Mouse (Mus musculus): Measurements from ENCODE around the gene Ltbp4. TPM values are rescaled to one million over a fixed set of nuclear protein-coding genes. Genes with fewer than 3 reads are reported as not detected.

The Ltbp4 gene
- polyA plus RNA-seq, 1 experiment from 2014 or later = 11.9 TPM

DNA sequence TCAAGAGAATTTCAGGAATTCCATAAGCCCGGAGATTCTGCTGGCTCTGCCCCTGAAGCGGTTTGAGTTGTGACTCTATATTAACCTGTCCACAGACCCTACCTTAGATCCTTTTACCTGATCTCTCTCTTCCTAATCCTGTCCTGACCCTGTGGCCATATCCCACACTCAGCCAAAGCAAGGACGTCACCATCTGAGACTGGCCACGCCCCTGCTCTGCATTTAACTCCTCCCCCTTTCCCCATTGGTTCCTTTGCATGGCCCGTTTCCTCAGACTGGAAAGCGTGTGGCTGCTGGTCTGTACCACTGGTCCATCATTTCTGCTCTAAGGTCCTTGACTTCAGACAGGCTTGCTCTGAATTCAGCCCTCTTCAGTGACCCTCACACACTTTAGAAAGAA, 8.0 kb upstream of the Ltbp4 start:
- no peak overlapping the region for H3K4me3 ChIP-seq (ENCODE audit: low read depth, low read length)
- no peaks in the 10 kb centered on the region for H3K27me3 ChIP-seq (ENCODE audit: control insufficient read depth, insufficient read depth, low read length)
- no peak overlapping the region for H3K4me2 ChIP-seq (ENCODE audit: low read depth, low read length, severe bottlenecking)
- peaks cover 6% of the 10 kb centered on the region; the same call in 1 of the 2 replicates for H3K36me3 ChIP-seq (ENCODE audit: control insufficient read depth, insufficient read depth, low read length)
- DNase-seq (ENCODE audit: low spot score) (no peak), ATAC-seq (replicated peaks; ENCODE audit: low FRiP score) (0 out of 2 replicates have a peak, but pooled peaks have one; percentile 30)
- H3K27ac ChIP-seq (ENCODE audit: low read depth, low read length) = no peak overlapping the region
- H3K9ac ChIP-seq (ENCODE audit: low read length) = no peak overlapping the region
- H3K4me1 ChIP-seq (replicated peaks; ENCODE audit: control insufficient read depth, insufficient read depth, low read length) = no peaks in the 10 kb centered on the region
- 20% methylated on average over 6 of the region's 6 CpGs for WGBS
- H3K9me3 ChIP-seq (ENCODE audit: control insufficient read depth, low read length) = no peaks in the 10 kb centered on the region

DNA sequence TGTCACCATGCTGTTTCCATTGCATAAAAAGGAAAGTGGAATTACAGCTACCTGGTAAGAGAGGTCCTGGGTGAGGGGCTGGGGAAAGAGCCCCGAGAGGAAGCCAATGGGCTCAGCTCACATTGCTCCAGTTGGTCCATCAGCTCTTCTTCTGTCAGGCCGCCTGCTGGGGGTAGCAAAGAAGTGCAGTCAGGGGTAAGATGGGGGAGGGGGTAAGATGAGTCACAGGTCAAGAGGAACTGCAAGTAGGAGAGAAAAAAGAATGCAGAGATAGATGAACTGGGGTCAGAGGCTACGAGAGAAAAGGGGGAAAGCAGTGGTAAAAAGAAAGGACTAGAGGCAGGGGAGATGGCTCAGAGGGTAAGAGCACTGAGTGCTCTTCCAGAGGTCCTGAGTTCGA, 5.1 kb upstream of the Ltbp4 start:
- Histone ChIP-seq H3K9ac (ENCODE audit: low read length) (no peak overlapping the region), H3K4me1 (replicated peaks; ENCODE audit: control insufficient read depth, insufficient read depth, low read length) (no peaks in the 10 kb centered on the region), H3K9me3 (ENCODE audit: control insufficient read depth, low read length) (no peaks in the 10 kb centered on the region), H3K4me3 (ENCODE audit: low read depth, low read length) (no peak overlapping the region), H3K27me3 (ENCODE audit: control insufficient read depth, insufficient read depth, low read length) (no peaks in the 10 kb centered on the region), H3K27ac (ENCODE audit: low read depth, low read length) (no peak overlapping the region), H3K36me3 (ENCODE audit: control insufficient read depth, insufficient read depth, low read length) (no peaks in the 10 kb centered on the region; the same call in 1 of the 2 replicates), H3K4me2 (ENCODE audit: low read depth, low read length, severe bottlenecking) (no peak overlapping the region)
- ATAC-seq (replicated peaks; ENCODE audit: low FRiP score) (no peak), DNase-seq (ENCODE audit: low spot score) (peak; percentile 48)
- WGBS = 41% methylated on average over 4 of the region's 4 CpGs

DNA sequence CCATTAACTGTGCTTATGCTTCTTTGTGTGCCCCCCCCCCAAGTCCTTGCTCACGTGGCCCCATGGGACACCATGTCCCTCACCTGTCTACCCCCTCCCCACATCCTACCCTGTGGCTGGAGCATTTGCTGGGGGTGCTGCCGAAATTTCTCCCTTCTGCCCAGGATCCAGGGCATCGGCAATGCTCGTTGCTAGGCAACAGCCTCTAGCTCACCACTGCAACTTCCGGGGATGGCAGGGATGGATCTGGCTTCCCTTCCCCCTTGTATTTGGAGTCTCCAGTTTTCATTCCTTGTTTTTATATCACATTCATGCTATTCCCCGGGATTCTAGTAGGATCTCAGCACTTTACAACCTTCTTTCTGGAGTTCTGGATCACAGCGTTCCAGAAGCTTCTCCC, 2.0 kb upstream of the Ltbp4 start:
- Histone ChIP-seq H3K36me3 (ENCODE audit: control insufficient read depth, insufficient read depth, low read length) (no peaks in the 10 kb centered on the region; the same call in 1 of the 2 replicates), H3K27me3 (ENCODE audit: control insufficient read depth, insufficient read depth, low read length) (peaks cover 11% of the 10 kb centered on the region), H3K9me3 (ENCODE audit: control insufficient read depth, low read length) (no peaks in the 10 kb centered on the region), H3K27ac (ENCODE audit: low read depth, low read length) (no peak overlapping the region), H3K4me3 (ENCODE audit: low read depth, low read length) (no peak overlapping the region), H3K4me1 (replicated peaks; ENCODE audit: control insufficient read depth, insufficient read depth, low read length) (peaks cover 3% of the 10 kb centered on the region; the same call in 1 of the 2 replicates), H3K4me2 (ENCODE audit: low read depth, low read length, severe bottlenecking) (no peak overlapping the region), H3K9ac (ENCODE audit: low read length) (no peak overlapping the region)
- 25% methylated on average over 7 of the region's 7 CpGs for WGBS
- DNase-seq (ENCODE audit: low spot score) (no peak), ATAC-seq (replicated peaks; ENCODE audit: low FRiP score) (no peak)

DNA sequence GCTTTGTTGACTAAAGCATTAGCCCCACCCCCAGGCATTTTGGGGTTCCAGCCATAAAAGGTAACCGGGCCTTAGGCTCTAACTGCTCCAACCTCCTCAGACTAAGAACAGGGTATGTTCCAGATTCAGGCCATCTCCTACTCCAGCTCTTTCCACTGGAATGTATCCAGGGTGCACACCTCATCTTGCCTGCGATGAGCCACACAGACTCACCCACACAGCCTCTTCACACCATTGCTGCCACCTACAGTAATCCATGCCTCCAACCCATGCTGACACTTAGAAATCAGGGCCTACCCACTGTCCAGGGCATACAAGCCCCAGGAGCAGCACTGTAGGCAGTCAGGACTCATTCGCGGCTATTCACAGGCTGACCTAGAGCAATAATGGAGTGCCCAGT, 1.6 kb upstream of the Ltbp4 start:
- no peak for ATAC-seq (replicated peaks; ENCODE audit: low FRiP score)

DNA sequence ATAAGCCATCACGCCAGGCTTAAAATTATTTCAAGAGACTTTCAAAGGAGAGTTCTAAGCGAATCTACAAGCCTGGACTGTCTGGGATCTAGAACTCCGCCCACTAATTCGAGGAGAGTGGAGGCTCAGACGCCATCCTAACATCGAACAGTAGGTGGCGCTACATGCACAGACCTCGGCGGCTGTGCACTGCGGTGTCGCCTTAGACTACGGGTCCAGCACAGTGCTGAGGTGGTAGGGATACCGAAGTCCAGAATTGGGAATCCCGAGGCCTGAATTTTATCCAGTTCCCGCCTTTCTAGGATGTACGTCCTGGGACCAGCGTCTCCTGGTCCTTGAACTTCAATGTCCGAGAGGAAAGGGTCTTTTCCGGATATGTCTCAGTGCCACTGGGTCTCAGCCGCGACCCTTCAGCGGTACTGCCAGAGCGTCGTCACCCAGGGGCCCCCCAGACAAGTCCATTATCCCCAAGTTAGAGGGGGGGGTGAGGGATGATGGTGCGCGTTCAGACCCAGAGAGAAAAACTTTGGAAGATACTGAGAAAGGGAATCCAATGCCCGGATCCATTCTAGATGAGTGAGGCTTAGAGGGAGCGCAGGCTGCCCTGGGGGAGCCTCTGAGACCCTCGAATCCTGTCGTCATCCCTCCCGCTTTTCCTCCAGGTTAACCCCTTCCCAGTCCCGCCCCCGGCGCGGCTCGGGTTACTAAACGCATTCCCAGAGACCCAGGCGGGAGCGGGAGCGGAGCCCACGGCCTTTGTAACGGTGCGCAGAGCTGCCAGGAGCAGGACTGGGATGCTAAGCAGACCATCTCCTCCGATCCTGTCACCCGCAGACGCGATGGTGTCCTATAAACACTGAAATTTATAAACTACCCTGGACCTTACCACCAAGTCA, 1.3 kb downstream of the Ltbp4 start:
- H3K27ac ChIP-seq (ENCODE audit: low read depth, low read length) = no peak overlapping the region
- DNase-seq (ENCODE audit: low spot score) (peak; percentile 94), ATAC-seq (replicated peaks; ENCODE audit: low FRiP score) (peak; percentile 77)
- no peaks in the 10 kb centered on the region for H3K9me3 ChIP-seq (ENCODE audit: control insufficient read depth, low read length)
- H3K4me3 ChIP-seq (ENCODE audit: low read depth, low read length) = peak overlapping the region; percentile 39
- peaks cover 18% of the 10 kb centered on the region for H3K4me1 ChIP-seq (replicated peaks; ENCODE audit: control insufficient read depth, insufficient read depth, low read length)
- peak overlapping the region; percentile 61 for H3K9ac ChIP-seq (ENCODE audit: low read length)
- H3K4me2 ChIP-seq (ENCODE audit: low read depth, low read length, severe bottlenecking) = peak overlapping the region; percentile 76
- H3K36me3 ChIP-seq (ENCODE audit: control insufficient read depth, insufficient read depth, low read length) = no peaks in the 10 kb centered on the region; the same call in 1 of the 2 replicates
- WGBS = under 1% methylated on average over 47 of the region's 47 CpGs
- peaks cover 45% of the 10 kb centered on the region for H3K27me3 ChIP-seq (ENCODE audit: control insufficient read depth, insufficient read depth, low read length)

More for the DNA sequence above, 1.6 kb upstream of the Ltbp4 start:
- Histone ChIP-seq H3K9me3 (ENCODE audit: control insufficient read depth, low read length) (no peaks in the 10 kb centered on the region), H3K4me2 (ENCODE audit: low read depth, low read length, severe bottlenecking) (no peak overlapping the region), H3K27ac (ENCODE audit: low read depth, low read length) (no peak overlapping the region), H3K4me1 (replicated peaks; ENCODE audit: control insufficient read depth, insufficient read depth, low read length) (peaks cover 7% of the 10 kb centered on the region), H3K4me3 (ENCODE audit: low read depth, low read length) (no peak overlapping the region), H3K36me3 (ENCODE audit: control insufficient read depth, insufficient read depth, low read length) (no peaks in the 10 kb centered on the region; the same call in 1 of the 2 replicates), H3K9ac (ENCODE audit: low read length) (no peak overlapping the region), H3K27me3 (ENCODE audit: control insufficient read depth, insufficient read depth, low read length) (peaks cover 15% of the 10 kb centered on the region)
- 68% methylated on average over 4 of the region's 4 CpGs for WGBS
- no peak for DNase-seq (ENCODE audit: low spot score)

DNA sequence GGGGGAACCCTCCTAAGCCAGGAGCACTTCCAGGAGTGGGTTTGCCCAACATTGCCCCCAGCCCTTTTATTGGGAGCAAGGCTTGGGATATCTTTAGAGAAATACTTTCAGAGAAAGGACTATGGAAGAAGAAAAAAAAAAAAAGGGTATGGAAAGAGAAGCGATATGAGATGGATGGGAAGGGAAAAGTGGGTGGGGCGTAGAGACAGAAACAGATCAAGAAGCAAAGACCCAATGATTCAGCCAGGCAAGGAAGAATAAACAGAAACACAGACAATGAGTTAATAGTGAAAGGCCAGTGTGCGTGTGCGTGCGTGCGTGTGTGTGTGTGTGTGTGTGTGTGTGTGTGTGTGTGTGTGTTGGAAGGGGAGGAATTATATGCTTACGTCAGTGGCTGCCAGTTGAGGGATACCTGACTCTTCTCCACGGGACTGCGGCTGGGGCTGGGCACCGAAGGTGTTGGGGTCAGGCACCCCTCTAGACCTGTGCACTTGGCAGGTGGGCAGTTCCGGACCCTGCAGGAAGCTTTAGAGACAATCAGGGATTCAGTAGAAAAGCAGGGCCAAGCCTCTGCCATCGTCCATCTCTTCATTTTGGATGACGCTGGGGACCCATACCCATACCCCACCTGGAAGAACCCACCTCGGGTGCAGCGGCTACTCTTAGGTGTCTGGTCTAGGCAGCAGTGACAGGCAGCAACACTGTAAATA, 2.3 kb downstream of the Ltbp4 start:
- Histone ChIP-seq H3K4me3 (ENCODE audit: low read depth, low read length) (no peak overlapping the region), H3K4me2 (ENCODE audit: low read depth, low read length, severe bottlenecking) (no peak overlapping the region), H3K27me3 (ENCODE audit: control insufficient read depth, insufficient read depth, low read length) (peaks cover 55% of the 10 kb centered on the region), H3K36me3 (ENCODE audit: control insufficient read depth, insufficient read depth, low read length) (no peaks in the 10 kb centered on the region), H3K9me3 (ENCODE audit: control insufficient read depth, low read length) (no peaks in the 10 kb centered on the region), H3K4me1 (replicated peaks; ENCODE audit: control insufficient read depth, insufficient read depth, low read length) (peaks cover 19% of the 10 kb centered on the region), H3K27ac (ENCODE audit: low read depth, low read length) (no peak overlapping the region), H3K9ac (ENCODE audit: low read length) (no peak overlapping the region; the same call in 1 of the 2 replicates)
- DNase-seq (ENCODE audit: low spot score) (peak; percentile 47), ATAC-seq (replicated peaks; ENCODE audit: low FRiP score) (no peak)
- WGBS = 72% methylated on average over 15 of the region's 15 CpGs

DNA sequence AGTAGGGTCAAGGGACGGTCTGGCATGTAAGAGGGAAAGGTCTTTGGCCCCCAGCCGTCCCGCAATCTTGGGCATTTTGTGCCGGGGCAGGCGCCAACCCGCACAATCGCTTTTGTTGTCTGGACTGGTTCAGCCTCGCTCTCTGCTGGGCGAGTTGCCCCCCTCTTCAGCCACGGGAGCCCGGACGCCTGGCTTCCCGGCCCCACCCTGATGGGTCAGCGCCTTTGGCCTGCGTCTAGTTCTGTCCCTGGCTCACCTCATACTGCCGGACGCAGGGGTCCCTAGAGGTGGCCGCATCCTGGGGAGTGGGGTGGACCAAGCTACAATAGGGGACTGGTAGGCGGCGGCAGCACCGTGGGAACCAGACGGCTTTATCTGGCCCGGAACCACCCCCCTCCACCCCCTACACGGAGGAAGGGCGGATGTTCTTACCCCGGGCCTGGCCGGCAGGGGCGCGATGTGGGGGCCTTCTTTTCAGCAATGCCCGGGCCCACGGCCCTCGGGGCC, 3.0 kb downstream of the Ltbp4 start:
- no peak overlapping the region for H3K4me3 ChIP-seq (ENCODE audit: low read depth, low read length)
- no peaks in the 10 kb centered on the region for H3K9me3 ChIP-seq (ENCODE audit: control insufficient read depth, low read length)
- ATAC-seq (replicated peaks; ENCODE audit: low FRiP score) = no peak
- peaks cover 19% of the 10 kb centered on the region for H3K4me1 ChIP-seq (replicated peaks; ENCODE audit: control insufficient read depth, insufficient read depth, low read length)
- H3K4me2 ChIP-seq (ENCODE audit: low read depth, low read length, severe bottlenecking) = peak overlapping the region; percentile 9; the same call in 1 of the 2 replicates
- no peak for DNase-seq (ENCODE audit: low spot score)
- peak overlapping the region; percentile 7; the same call in 1 of the 2 replicates for H3K9ac ChIP-seq (ENCODE audit: low read length)
- H3K36me3 ChIP-seq (ENCODE audit: control insufficient read depth, insufficient read depth, low read length) = no peaks in the 10 kb centered on the region
- peaks cover 62% of the 10 kb centered on the region for H3K27me3 ChIP-seq (ENCODE audit: control insufficient read depth, insufficient read depth, low read length)
- 2% methylated on average over 32 of the region's 32 CpGs for WGBS
- H3K27ac ChIP-seq (ENCODE audit: low read depth, low read length) = no peak overlapping the region

DNA sequence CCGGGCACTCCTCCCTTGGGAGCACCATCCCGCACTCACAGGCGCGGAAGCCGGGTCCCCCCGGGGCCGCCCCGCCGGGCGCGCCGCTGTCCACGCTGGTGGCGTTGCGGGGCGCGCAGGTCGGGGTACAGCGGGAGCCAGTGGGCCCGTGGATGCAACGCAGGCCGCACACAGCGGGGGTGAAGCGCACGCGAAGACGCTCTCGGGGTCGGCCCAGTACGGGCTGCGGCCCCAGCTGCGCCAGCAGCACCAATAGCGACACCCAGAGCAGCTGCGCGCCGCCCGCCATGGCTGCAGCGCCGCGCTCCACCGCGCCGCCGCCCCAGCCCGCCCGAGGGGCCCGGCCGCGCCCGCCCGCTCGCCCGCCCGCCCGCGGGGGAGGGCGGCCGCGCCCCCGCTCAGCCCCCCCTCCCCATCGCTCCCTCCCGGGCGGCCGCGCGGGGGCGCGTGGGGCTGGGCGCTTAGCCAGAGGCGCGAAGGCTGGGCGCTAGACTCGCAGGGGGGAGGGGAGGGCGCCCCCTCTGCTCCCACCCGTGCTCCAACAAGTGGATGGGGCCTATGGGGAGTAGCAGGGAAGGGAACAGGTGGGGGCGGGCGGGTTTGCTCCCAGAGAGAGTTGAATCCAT, 4.1 kb downstream of the Ltbp4 start:
- ATAC-seq (replicated peaks; ENCODE audit: low FRiP score) (no peak), DNase-seq (ENCODE audit: low spot score) (peak; percentile 67)
- Histone ChIP-seq H3K4me3 (ENCODE audit: low read depth, low read length) (peak overlapping the region; percentile 41), H3K9ac (ENCODE audit: low read length) (peak overlapping the region; percentile 45), H3K4me2 (ENCODE audit: low read depth, low read length, severe bottlenecking) (peak overlapping the region; percentile 70), H3K27me3 (ENCODE audit: control insufficient read depth, insufficient read depth, low read length) (peaks cover 70% of the 10 kb centered on the region), H3K36me3 (ENCODE audit: control insufficient read depth, insufficient read depth, low read length) (no peaks in the 10 kb centered on the region), H3K4me1 (replicated peaks; ENCODE audit: control insufficient read depth, insufficient read depth, low read length) (peaks cover 19% of the 10 kb centered on the region), H3K27ac (ENCODE audit: low read depth, low read length) (no peak overlapping the region), H3K9me3 (ENCODE audit: control insufficient read depth, low read length) (no peaks in the 10 kb centered on the region)
- 2% methylated on average over 42 of the region's 77 CpGs for WGBS

Data from forebrain, embryonic 11.5 days (tissue).